Mouse (Mus musculus) liver, embryonic 14.5 days (tissue): Measurements from ENCODE around the gene Ear10.
"Not testable (repeated sequence)": the region's sequence is repeated elsewhere in the genome, so short reads cannot be mapped to it uniquely, and the experiment has no call there.

Experiments
- CTCF ChIP-seq: IDR thresholded peaks from 2 replicates; pipeline ENCODE4 v1.5.1; 2016; ENCODE audit warnings: antibody characterized with exemption, low read depth, control low read depth
- EP300 ChIP-seq: IDR thresholded peaks from 2 replicates; pipeline ENCODE4 v1.6.1; 2016; ENCODE audit warnings: antibody characterized with exemption, low read depth

DNA sequence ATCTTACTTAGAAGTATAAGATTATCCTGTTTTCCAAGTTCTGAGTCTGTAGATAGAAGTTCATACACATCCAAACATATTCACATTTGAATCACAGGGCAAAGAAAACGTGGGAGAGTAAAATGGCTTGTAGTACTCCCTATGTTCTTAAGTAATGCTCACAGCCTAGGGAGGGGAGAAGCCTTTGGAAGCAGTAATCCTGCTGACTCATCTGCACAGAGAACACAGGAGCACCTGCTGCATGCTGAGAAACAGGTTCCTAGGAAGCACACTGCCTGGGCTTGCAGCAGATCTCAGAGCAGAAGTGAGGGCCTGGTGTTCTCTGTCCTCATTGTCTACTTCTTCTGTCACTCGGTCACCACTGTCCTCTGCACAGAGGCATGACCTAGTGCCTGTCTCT is 28.0 kb downstream of the Ear10 start:
- TF ChIP-seq CTCF, EP300: not testable (repeated sequence)
